Mouse (Mus musculus): ENCODE data around the gene Mapk10. TPM values are rescaled to one million over a fixed set of nuclear protein-coding genes. Genes with fewer than 3 reads are reported as not detected.

Mapk10 gene
- polyA plus RNA-seq, 1 experiment = 36.1 TPM

DNA sequence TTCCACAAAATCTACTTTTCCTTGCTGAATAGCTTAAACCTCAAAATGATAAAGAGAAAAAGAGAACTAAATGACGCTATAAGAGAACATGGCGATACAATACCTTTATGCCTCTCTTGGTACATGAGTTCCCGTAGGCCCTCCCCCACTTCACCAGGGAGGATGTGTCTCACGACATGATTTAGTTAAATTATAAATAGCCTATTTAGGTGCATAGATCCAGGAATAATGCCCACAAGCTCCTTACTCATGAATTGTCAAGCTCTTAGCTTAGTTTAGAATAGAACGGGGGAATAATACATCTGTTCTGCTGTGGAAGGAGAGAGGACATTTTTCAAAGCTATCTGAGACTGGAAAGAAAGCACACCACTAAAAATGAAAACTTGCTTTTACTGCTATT is 43.8 kb downstream of the Mapk10 start:
- Histone ChIP-seq H3K27me3 (ENCODE audit: control insufficient read depth, insufficient read depth, low read length) (no peaks in the 10 kb centered on the region), H3K36me3 (ENCODE audit: control insufficient read depth, insufficient read depth, low read length) (no peaks in the 10 kb centered on the region)
- TF ChIP-seq CTCF (IDR thresholded peaks at IDR 0.05; ENCODE audit: control insufficient read depth, insufficient read depth, insufficient replicate concordance, low read depth, low read length) (no peak), POLR2A (IDR thresholded peaks at IDR 0.05; ENCODE audit: control insufficient read depth, low read depth, low read length) (no peak)

DNA sequence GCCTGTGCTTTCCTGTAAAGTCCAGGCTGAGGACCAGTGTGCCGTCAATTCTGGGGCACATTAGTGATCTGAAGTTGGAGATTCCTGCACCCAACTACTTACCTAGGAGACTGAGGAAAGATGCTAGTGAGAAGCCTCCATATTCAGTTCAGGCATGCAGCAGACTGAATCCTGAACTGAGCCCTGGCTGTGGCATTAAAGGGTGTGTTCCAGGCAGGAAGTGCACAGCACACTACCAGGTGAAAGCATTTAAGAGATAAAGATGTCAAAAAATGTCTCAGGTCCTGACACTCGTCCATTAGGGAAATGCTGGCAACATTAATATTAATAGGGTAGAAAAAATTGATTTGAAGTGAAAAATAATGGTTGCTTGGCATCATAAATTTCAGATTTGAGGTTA is 44.4 kb downstream of the Mapk10 start:
- no peak overlapping the region for H3K27ac ChIP-seq (ENCODE audit: control insufficient read depth, insufficient read depth, low read depth, low read length)
- no peaks in the 10 kb centered on the region for H3K36me3 ChIP-seq (ENCODE audit: control insufficient read depth, insufficient read depth, low read length)
- H3K4me1 ChIP-seq (ENCODE audit: control insufficient read depth, insufficient read depth, low read length) = no peaks in the 10 kb centered on the region
- H3K4me3 ChIP-seq (ENCODE audit: control insufficient read depth, low read depth, low read length) = no peak overlapping the region
- TF ChIP-seq CTCF (IDR thresholded peaks at IDR 0.05; ENCODE audit: control insufficient read depth, insufficient read depth, insufficient replicate concordance, low read depth, low read length) (no peak), POLR2A (IDR thresholded peaks at IDR 0.05; ENCODE audit: control insufficient read depth, low read depth, low read length) (no peak)
- no peaks in the 10 kb centered on the region for H3K27me3 ChIP-seq (ENCODE audit: control insufficient read depth, insufficient read depth, low read length)

More for the DNA sequence above, 43.8 kb downstream of the Mapk10 start:
- no peaks in the 10 kb centered on the region for H3K4me1 ChIP-seq (ENCODE audit: control insufficient read depth, insufficient read depth, low read length)
- no peak overlapping the region for H3K27ac ChIP-seq (ENCODE audit: control insufficient read depth, insufficient read depth, low read depth, low read length)
- no peak overlapping the region for H3K4me3 ChIP-seq (ENCODE audit: control insufficient read depth, low read depth, low read length)

DNA sequence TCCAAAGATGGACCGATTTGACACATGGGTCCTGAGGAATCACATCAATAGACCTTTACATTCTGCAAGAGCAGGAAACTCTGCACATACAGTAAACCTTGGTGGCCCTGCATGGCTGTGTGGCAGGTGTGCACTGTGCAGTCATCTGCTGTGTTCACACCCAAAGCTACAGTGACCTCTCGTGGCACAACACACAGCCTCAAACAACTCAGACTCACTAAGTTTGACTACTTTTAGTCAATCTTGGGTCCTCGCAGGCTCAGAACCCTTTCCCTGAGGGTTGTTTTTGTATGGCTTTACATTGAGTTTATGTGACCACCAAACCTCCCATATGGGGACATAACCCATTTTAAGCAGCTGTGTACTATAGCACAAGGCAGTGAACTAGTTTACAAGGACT is 47.1 kb downstream of the Mapk10 start:
- H3K36me3 ChIP-seq (ENCODE audit: control insufficient read depth, insufficient read depth, low read length) = no peaks in the 10 kb centered on the region
- H3K4me1 ChIP-seq (ENCODE audit: control insufficient read depth, insufficient read depth, low read length) = no peaks in the 10 kb centered on the region
- H3K27ac ChIP-seq (ENCODE audit: control insufficient read depth, insufficient read depth, low read depth, low read length) = no peak overlapping the region
- TF ChIP-seq POLR2A (IDR thresholded peaks at IDR 0.05; ENCODE audit: control insufficient read depth, low read depth, low read length) (no peak), CTCF (IDR thresholded peaks at IDR 0.05; ENCODE audit: control insufficient read depth, insufficient read depth, insufficient replicate concordance, low read depth, low read length) (no peak)
- no peak overlapping the region for H3K4me3 ChIP-seq (ENCODE audit: control insufficient read depth, low read depth, low read length)
- no peaks in the 10 kb centered on the region for H3K27me3 ChIP-seq (ENCODE audit: control insufficient read depth, insufficient read depth, low read length)

DNA sequence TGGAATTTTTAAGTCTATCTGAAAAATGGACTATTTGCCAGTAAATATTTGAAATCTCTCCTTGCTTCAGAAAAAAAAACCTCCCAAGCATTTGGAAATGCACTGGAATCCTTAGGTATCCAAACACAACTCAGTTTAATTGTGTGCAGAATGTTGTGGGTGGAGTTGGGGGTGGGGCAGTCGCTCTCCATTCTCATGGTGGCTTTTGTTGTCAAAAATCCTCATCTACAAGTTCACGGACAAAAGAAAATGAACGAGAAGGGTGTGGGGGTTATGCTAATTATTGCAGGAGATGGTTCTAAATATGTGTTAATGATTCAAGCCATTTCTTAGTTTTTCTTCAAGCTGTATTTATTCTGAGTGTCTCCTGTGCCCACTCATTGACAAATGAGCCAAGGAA is 49.6 kb downstream of the Mapk10 start:
- TF ChIP-seq CTCF (IDR thresholded peaks at IDR 0.05; ENCODE audit: control insufficient read depth, insufficient read depth, insufficient replicate concordance, low read depth, low read length) (no peak), POLR2A (IDR thresholded peaks at IDR 0.05; ENCODE audit: control insufficient read depth, low read depth, low read length) (no peak)
- Histone ChIP-seq H3K27ac (ENCODE audit: control insufficient read depth, insufficient read depth, low read depth, low read length) (no peak overlapping the region), H3K4me1 (ENCODE audit: control insufficient read depth, insufficient read depth, low read length) (no peaks in the 10 kb centered on the region), H3K4me3 (ENCODE audit: control insufficient read depth, low read depth, low read length) (no peak overlapping the region), H3K27me3 (ENCODE audit: control insufficient read depth, insufficient read depth, low read length) (no peaks in the 10 kb centered on the region), H3K36me3 (ENCODE audit: control insufficient read depth, insufficient read depth, low read length) (no peaks in the 10 kb centered on the region)

DNA sequence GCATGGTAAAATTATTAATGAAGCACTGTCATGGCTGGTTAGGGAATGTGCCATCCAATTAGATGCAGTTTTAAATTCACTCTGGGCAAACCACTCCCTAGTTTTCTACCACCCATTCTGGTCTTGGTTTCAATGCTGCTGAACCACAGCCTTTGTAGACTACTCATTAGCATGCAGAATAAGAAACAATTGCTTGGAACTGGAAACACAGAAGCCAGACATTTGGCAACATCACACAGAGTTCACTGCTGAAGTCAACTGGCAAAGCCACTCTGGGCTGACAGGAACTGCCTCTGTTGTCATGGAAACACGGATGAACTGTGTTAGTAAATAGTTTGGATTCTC is 50.0 kb downstream of the Mapk10 start:
- TF ChIP-seq POLR2A (IDR thresholded peaks at IDR 0.05; ENCODE audit: control insufficient read depth, low read depth, low read length) = no peak
- no peak for TF ChIP-seq CTCF (IDR thresholded peaks at IDR 0.05; ENCODE audit: control insufficient read depth, insufficient read depth, insufficient replicate concordance, low read depth, low read length)
- H3K4me3 ChIP-seq (ENCODE audit: control insufficient read depth, low read depth, low read length) = no peak overlapping the region
- no peaks in the 10 kb centered on the region for H3K27me3 ChIP-seq (ENCODE audit: control insufficient read depth, insufficient read depth, low read length)
- H3K4me1 ChIP-seq (ENCODE audit: control insufficient read depth, insufficient read depth, low read length) = no peaks in the 10 kb centered on the region
- no peak overlapping the region for H3K27ac ChIP-seq (ENCODE audit: control insufficient read depth, insufficient read depth, low read depth, low read length)
- H3K36me3 ChIP-seq (ENCODE audit: control insufficient read depth, insufficient read depth, low read length) = no peaks in the 10 kb centered on the region

DNA sequence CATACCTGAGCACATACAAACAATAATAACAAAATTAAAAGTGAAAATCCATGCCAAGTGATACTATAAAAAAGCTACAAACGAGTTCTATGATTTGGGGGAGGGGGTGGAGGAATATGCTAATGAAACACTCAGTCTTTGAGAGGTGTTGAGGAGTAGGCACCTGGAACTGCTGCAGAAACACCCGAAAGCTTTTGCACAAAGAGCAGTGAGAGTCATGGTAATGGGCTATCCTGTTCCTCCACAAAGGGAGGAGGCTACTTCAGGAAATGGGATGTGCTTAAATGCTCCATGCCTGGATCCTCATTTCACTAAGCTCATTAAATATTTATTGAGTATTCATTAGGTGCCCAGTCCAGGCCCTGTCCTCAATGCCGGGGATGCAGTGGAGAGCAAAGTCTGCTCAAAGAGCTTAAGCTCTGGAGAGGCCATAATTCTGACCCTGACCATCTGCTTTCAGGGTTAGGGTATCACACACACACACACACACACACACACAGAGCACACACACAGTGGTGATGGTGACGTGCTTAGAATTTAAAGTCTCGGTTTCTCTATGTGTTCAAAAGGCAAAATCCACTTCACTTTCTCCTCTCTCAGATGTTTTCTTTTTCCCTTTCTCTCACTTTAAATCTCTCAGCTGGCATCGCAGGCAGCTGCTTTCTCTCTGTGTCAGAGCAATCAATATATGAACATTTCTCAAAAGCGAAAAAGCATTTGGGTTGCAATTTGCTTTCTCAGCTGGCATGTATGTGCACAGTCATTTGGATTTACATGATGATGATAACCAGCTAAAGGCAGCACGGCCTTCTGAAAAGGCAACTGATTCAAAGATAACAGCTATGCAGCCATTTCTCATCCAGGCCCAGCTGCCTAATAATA is 50.6 kb downstream of the Mapk10 start:
- Histone ChIP-seq H3K27ac (ENCODE audit: control insufficient read depth, insufficient read depth, low read depth, low read length) (no peak overlapping the region), H3K4me3 (ENCODE audit: control insufficient read depth, low read depth, low read length) (no peak overlapping the region), H3K27me3 (ENCODE audit: control insufficient read depth, insufficient read depth, low read length) (no peaks in the 10 kb centered on the region), H3K4me1 (ENCODE audit: control insufficient read depth, insufficient read depth, low read length) (no peaks in the 10 kb centered on the region), H3K36me3 (ENCODE audit: control insufficient read depth, insufficient read depth, low read length) (no peaks in the 10 kb centered on the region)
- TF ChIP-seq CTCF (IDR thresholded peaks at IDR 0.05; ENCODE audit: control insufficient read depth, insufficient read depth, insufficient replicate concordance, low read depth, low read length) = no peak
- no peak for TF ChIP-seq POLR2A (IDR thresholded peaks at IDR 0.05; ENCODE audit: control insufficient read depth, low read depth, low read length)

DNA sequence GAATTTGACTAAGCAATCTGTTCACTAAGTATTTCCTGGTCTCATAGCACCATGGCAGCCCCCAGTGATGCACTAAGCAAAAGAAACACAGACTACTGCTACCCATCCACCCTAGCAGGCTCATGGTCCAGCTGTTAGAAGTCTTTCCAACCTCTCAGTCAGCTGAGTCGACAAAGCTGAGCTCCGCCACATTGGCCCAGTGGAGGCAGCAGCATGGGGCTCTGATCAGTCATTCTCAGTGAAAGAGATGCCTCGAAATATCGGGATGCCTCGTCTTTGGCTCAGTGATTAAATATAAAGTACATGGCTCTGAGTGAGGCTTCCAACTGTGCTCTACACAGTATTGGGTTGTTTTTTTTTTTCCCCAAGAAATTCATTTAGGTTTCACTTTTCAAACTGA is 70.2 kb downstream of the Mapk10 start:
- H3K4me3 ChIP-seq (ENCODE audit: control insufficient read depth, low read depth, low read length) = no peak overlapping the region
- no peaks in the 10 kb centered on the region for H3K4me1 ChIP-seq (ENCODE audit: control insufficient read depth, insufficient read depth, low read length)
- TF ChIP-seq POLR2A (IDR thresholded peaks at IDR 0.05; ENCODE audit: control insufficient read depth, low read depth, low read length) (no peak), CTCF (IDR thresholded peaks at IDR 0.05; ENCODE audit: control insufficient read depth, insufficient read depth, insufficient replicate concordance, low read depth, low read length) (no peak)
- no peaks in the 10 kb centered on the region for H3K36me3 ChIP-seq (ENCODE audit: control insufficient read depth, insufficient read depth, low read length)
- no peaks in the 10 kb centered on the region for H3K27me3 ChIP-seq (ENCODE audit: control insufficient read depth, insufficient read depth, low read length)
- no peak overlapping the region for H3K27ac ChIP-seq (ENCODE audit: control insufficient read depth, insufficient read depth, low read depth, low read length)
